Mouse (Mus musculus) midbrain, embryonic 11.5 days (tissue): Measurements from ENCODE around the gene Dnajb8. TPM values are rescaled to one million over a fixed set of nuclear protein-coding genes. Genes with fewer than 3 reads are reported as not detected.

Experiments
- ATAC-seq: fragments of 200-750 bp; cut with Nextera tagmentation; 2 replicates; pipeline ENCODE4 v1.8.0; 2017; ENCODE audit warnings: moderate TSS enrichment, moderate library complexity; ENCODE audit not compliant: low FRiP score
- DNase-seq: peaks from one replicate; pipeline ENCODE4 v3.0.0; 2015; ENCODE audit warnings: low spot score; ENCODE audit errors: missing footprints
- H3K27ac ChIP-seq: fragments of 300-500 bp; sonication (generic); 2 replicates; pipeline ENCODE4 v1.5.1; 2014; ENCODE audit warnings: low read depth, low read length
- H3K27me3 ChIP-seq: fragments of 300-500 bp; sonication (generic); 2 replicates; pipeline ENCODE4 v1.6.1; 2014; ENCODE audit warnings: mild to moderate bottlenecking, low read length, moderate library complexity, mixed read lengths; ENCODE audit not compliant: control insufficient read depth, insufficient read depth
- H3K36me3 ChIP-seq: fragments of 300-500 bp; sonication (generic); 2 replicates; pipeline ENCODE4 v1.6.1; 2014; ENCODE audit warnings: mild to moderate bottlenecking, low read length, moderate library complexity, mixed read lengths; ENCODE audit not compliant: control insufficient read depth, insufficient read depth
- H3K4me1 ChIP-seq: fragments of 300-500 bp; sonication (generic); 2 replicates; pipeline ENCODE4 v1.6.1; 2014; ENCODE audit warnings: low read length; ENCODE audit not compliant: control insufficient read depth, insufficient read depth
- H3K4me2 ChIP-seq: fragments of 300-500 bp; sonication (generic); 2 replicates; pipeline ENCODE4 v1.6.1; 2014; ENCODE audit warnings: mild to moderate bottlenecking, moderate library complexity
- H3K4me3 ChIP-seq: fragments of 300-500 bp; sonication (generic); 2 replicates; pipeline ENCODE4 v1.5.1; 2014; ENCODE audit warnings: low read depth, low read length
- H3K9ac ChIP-seq: fragments of 300-500 bp; sonication (generic); 2 replicates; pipeline ENCODE4 v1.6.1; 2014; ENCODE audit warnings: low read length
- H3K9me3 ChIP-seq: fragments of 300-500 bp; sonication (generic); 2 replicates; pipeline ENCODE4 v1.6.1; 2016; ENCODE audit warnings: low read length; ENCODE audit not compliant: control insufficient read depth
- WGBS: fragments of 180-500 bp; shearing (Covaris S2); extraction: QIAGEN DNeasy Blood & Tissue Kit; methylation state at CpG from one replicate; pipeline ENCODE4 v1.1.7; 2014; 5-methylcytosine and 5-hydroxymethylcytosine counted together
- polyA plus RNA-seq: library from polyadenylated mRNA; unstranded; fragments of >200 nt; fragmentation: Nextera tagmentation; extraction: Ambion mirVana; gene quantifications from 2 replicates; pipeline ENCODE4 v1.2.1, GENCODE M21; 2014

Gene Dnajb8
- not detected in 2 replicates for polyA plus RNA-seq

GRCm38 (mm10) chr6:88221968-88222367 lies at the start of gene Dnajb8:
Gene Dnajb8 (plus strand): TSS chr6:88222268.
- Histone ChIP-seq H3K27me3 (no peaks in the 10 kb centered on the region), H3K9me3 (no peaks in the 10 kb centered on the region; the same call in 1 of the 2 replicates), H3K36me3 (no peaks in the 10 kb centered on the region), H3K4me3 (no peak within 1 kb of the TSS), H3K9ac (no peak within 1 kb of the TSS), H3K4me2 (no peak within 1 kb of the TSS), H3K27ac (no peak within 1 kb of the TSS), H3K4me1 (peaks cover 2% of the 10 kb centered on the region; the same call in 1 of the 2 replicates)
- ATAC-seq, result no peak
- WGBS, result 46% methylated on average over 10 of the region's 10 CpGs
- no peak for DNase-seq

- H3K9me3 ChIP-seq, result no peaks in the 10 kb centered on the region
- DNase-seq, result no peak
- H3K4me2 ChIP-seq, result no peak overlapping the region
- no peaks in the 10 kb centered on the region for H3K36me3 ChIP-seq
- H3K9ac ChIP-seq, result no peak overlapping the region
- 89% methylated on average over 3 of the region's 3 CpGs for WGBS
- no peak overlapping the region for H3K4me3 ChIP-seq
- H3K27ac ChIP-seq, result no peak overlapping the region
- ATAC-seq, result no peak
- H3K4me1 ChIP-seq, result no peaks in the 10 kb centered on the region
- H3K27me3 ChIP-seq, result no peaks in the 10 kb centered on the region
These were observed 47.9 kb upstream of the Dnajb8 start for GRCm38 (mm10) chr6:88174191-88174590.

- ATAC-seq (no peak), DNase-seq (no peak)
- no peaks in the 10 kb centered on the region for H3K9me3 ChIP-seq
- H3K4me1 ChIP-seq, result no peaks in the 10 kb centered on the region
- no peak overlapping the region for H3K4me3 ChIP-seq
- no peak overlapping the region for H3K4me2 ChIP-seq
- 94% methylated on average over 2 of the region's 2 CpGs for WGBS
- H3K9ac ChIP-seq, result no peak overlapping the region
- H3K27ac ChIP-seq, result no peak overlapping the region
- H3K27me3 ChIP-seq, result no peaks in the 10 kb centered on the region
- H3K36me3 ChIP-seq, result no peaks in the 10 kb centered on the region
These were observed 47.4 kb upstream of the Dnajb8 start for GRCm38 (mm10) chr6:88174676-88175075.

GRCm38 (mm10) chr6:88184671-88185070 lies 37.4 kb upstream of the Dnajb8 start:
- Histone ChIP-seq H3K9ac (no peak overlapping the region), H3K27me3 (peaks cover 25% of the 10 kb centered on the region), H3K4me3 (no peak overlapping the region), H3K4me2 (no peak overlapping the region), H3K36me3 (no peaks in the 10 kb centered on the region), H3K27ac (no peak overlapping the region), H3K4me1 (peaks cover 7% of the 10 kb centered on the region; the same call in 1 of the 2 replicates), H3K9me3 (no peaks in the 10 kb centered on the region)
- WGBS, result 79% methylated on average over 4 of the region's 4 CpGs
- ATAC-seq (no peak), DNase-seq (no peak)

GRCm38 (mm10) chr6:88188148-88188547 lies 33.9 kb upstream of the Dnajb8 start:
- Histone ChIP-seq H3K9me3 (no peaks in the 10 kb centered on the region), H3K27me3 (peaks cover 60% of the 10 kb centered on the region), H3K27ac (no peak overlapping the region), H3K4me1 (peaks cover 18% of the 10 kb centered on the region), H3K4me2 (no peak overlapping the region), H3K4me3 (no peak overlapping the region), H3K36me3 (no peaks in the 10 kb centered on the region), H3K9ac (no peak overlapping the region)
- ATAC-seq (no peak), DNase-seq (peak; percentile 75)
- 77% methylated on average over 6 of the region's 6 CpGs for WGBS

GRCm38 (mm10) chr6:88189312-88190042 lies 32.6 kb upstream of the Dnajb8 start:
- ATAC-seq (peak; percentile 89), DNase-seq (peak; percentile 99)
- Histone ChIP-seq H3K27me3 (peaks cover 73% of the 10 kb centered on the region), H3K9ac (peak overlapping the region; percentile 41; the same call in 1 of the 2 replicates), H3K9me3 (no peaks in the 10 kb centered on the region), H3K36me3 (no peaks in the 10 kb centered on the region), H3K4me3 (peak overlapping the region; percentile 32), H3K4me1 (peaks cover 26% of the 10 kb centered on the region), H3K4me2 (peak overlapping the region; percentile 62), H3K27ac (peak overlapping the region; percentile 44; the same call in 1 of the 2 replicates)
- 1% methylated on average over 56 of the region's 56 CpGs for WGBS

- no peaks in the 10 kb centered on the region for H3K36me3 ChIP-seq
- H3K9ac ChIP-seq, result 0 out of 2 replicates have a peak overlapping the region, but pooled peaks have one; percentile 5
- H3K27me3 ChIP-seq, result peaks cover 78% of the 10 kb centered on the region
- H3K4me2 ChIP-seq, result peak overlapping the region; percentile 62
- peak overlapping the region; percentile 32 for H3K4me3 ChIP-seq
- peaks cover 26% of the 10 kb centered on the region for H3K4me1 ChIP-seq
- WGBS, result under 1% methylated on average over 13 of the region's 13 CpGs
- DNase-seq (no peak), ATAC-seq (no peak)
- no peaks in the 10 kb centered on the region for H3K9me3 ChIP-seq
- peak overlapping the region; percentile 44; the same call in 1 of the 2 replicates for H3K27ac ChIP-seq
These were observed 32.1 kb upstream of the Dnajb8 start for GRCm38 (mm10) chr6:88190043-88190309.

- H3K27ac ChIP-seq, result peak overlapping the region; percentile 44; the same call in 1 of the 2 replicates
- peaks cover 26% of the 10 kb centered on the region for H3K4me1 ChIP-seq
- DNase-seq (peak; percentile 95), ATAC-seq (peak; percentile 17)
- 1% methylated on average over 49 of the region's 49 CpGs for WGBS
- peak overlapping the region; percentile 62 for H3K4me2 ChIP-seq
- H3K9ac ChIP-seq, result 0 out of 2 replicates have a peak overlapping the region, but pooled peaks have one; percentile 5
- peak overlapping the region; percentile 32 for H3K4me3 ChIP-seq
- peaks cover 83% of the 10 kb centered on the region for H3K27me3 ChIP-seq
- no peaks in the 10 kb centered on the region for H3K9me3 ChIP-seq
- no peaks in the 10 kb centered on the region for H3K36me3 ChIP-seq
These were observed 31.6 kb upstream of the Dnajb8 start for GRCm38 (mm10) chr6:88190310-88191023.

GRCm38 (mm10) chr6:88191024-88191365 lies 31.1 kb upstream of the Dnajb8 start:
- Histone ChIP-seq H3K27ac (peak overlapping the region; percentile 36; the same call in 1 of the 2 replicates), H3K9ac (no peak overlapping the region), H3K4me2 (peak overlapping the region; percentile 62; the same call in 1 of the 2 replicates), H3K4me3 (no peak overlapping the region), H3K4me1 (peaks cover 26% of the 10 kb centered on the region), H3K9me3 (no peaks in the 10 kb centered on the region), H3K27me3 (peaks cover 88% of the 10 kb centered on the region), H3K36me3 (no peaks in the 10 kb centered on the region)
- no peak; the same call in 1 of the 2 replicates for ATAC-seq
- WGBS, result 8% methylated on average over 6 of the region's 6 CpGs
- no peak for DNase-seq
